Mouse (Mus musculus) midbrain, embryonic 16.5 days (tissue): ENCODE measurements around the gene Chrnb2. TPM values are rescaled to one million over a fixed set of nuclear protein-coding genes. Genes with fewer than 3 reads are reported as not detected.
A peak's percentile ranks its signal among the peaks of the same experiment; 100 is the strongest.
"Not testable (repeated sequence)": the region's sequence is repeated elsewhere in the genome, so short reads cannot be mapped to it uniquely, and the experiment has no call there.

Source experiments
- ATAC-seq: fragments of 200-750 bp; cut with Nextera tagmentation; 2 replicates; pipeline ENCODE4 v1.8.0; 2017; ENCODE audit warnings: moderate TSS enrichment
- H3K27ac ChIP-seq: fragments of 300-500 bp; sonication (generic); 2 replicates; pipeline ENCODE4 v1.5.1; 2014; ENCODE audit warnings: mild to moderate bottlenecking, low read length, mixed read lengths
- H3K27me3 ChIP-seq: fragments of 300-500 bp; sonication (generic); 2 replicates; pipeline ENCODE4 v1.6.1; 2014; ENCODE audit warnings: low read depth, low read length, mixed read lengths; ENCODE audit not compliant: control insufficient read depth, insufficient read depth
- H3K36me3 ChIP-seq: fragments of 300-500 bp; sonication (generic); 2 replicates; pipeline ENCODE4 v1.6.1; 2014; ENCODE audit warnings: mild to moderate bottlenecking, low read length, moderate library complexity, mixed read lengths; ENCODE audit not compliant: control insufficient read depth, insufficient read depth
- H3K4me1 ChIP-seq: fragments of 300-500 bp; sonication (generic); 2 replicates; pipeline ENCODE4 v1.6.1; 2014; ENCODE audit warnings: mild to moderate bottlenecking, low read length, mixed read lengths; ENCODE audit not compliant: control insufficient read depth, insufficient read depth
- H3K4me2 ChIP-seq: fragments of 300-500 bp; sonication (generic); 2 replicates; pipeline ENCODE4 v1.6.1; 2014; ENCODE audit warnings: mild to moderate bottlenecking, low read length, mixed read lengths
- H3K4me3 ChIP-seq: fragments of 300-500 bp; sonication (generic); 2 replicates; pipeline ENCODE4 v1.5.1; 2014; ENCODE audit warnings: low read depth, mild to moderate bottlenecking, low read length, moderate library complexity, mixed read lengths
- H3K9ac ChIP-seq: fragments of 300-500 bp; sonication (generic); 2 replicates; pipeline ENCODE4 v1.6.1; 2014; ENCODE audit warnings: low read depth, low read length, mixed read lengths
- H3K9me3 ChIP-seq: fragments of 300-500 bp; sonication (generic); replicated peaks from 2 replicates; pipeline ENCODE4 v1.6.1; 2014; ENCODE audit warnings: mild to moderate bottlenecking, low read length, mixed read lengths; ENCODE audit not compliant: control insufficient read depth, poor library complexity, severe bottlenecking
- WGBS: fragments of 180-500 bp; shearing (Covaris S2); extraction: QIAGEN DNeasy Blood & Tissue Kit; methylation state at CpG from one replicate; pipeline ENCODE4 v1.1.7; 2014; 5-methylcytosine and 5-hydroxymethylcytosine counted together
- polyA plus RNA-seq: library from polyadenylated mRNA; unstranded; fragments of >200 nt; fragmentation: Nextera tagmentation; extraction: Ambion mirVana; gene quantifications from 2 replicates; pipeline ENCODE4 v1.2.1, GENCODE M21; 2015

Chrnb2 gene
- polyA plus RNA-seq, 1 experiment from 2014 or later: 31.5 TPM

GRCm38 (mm10) chr3:89802876-89803275, 38.4 kb upstream of the Chrnb2 start:
- 66% methylated on average over 14 of the region's 15 CpGs for WGBS
- Histone ChIP-seq H3K4me3 (no peak overlapping the region), H3K9me3 (no peaks in the 10 kb centered on the region; the same call in 1 of the 2 replicates), H3K27me3 (no peaks in the 10 kb centered on the region), H3K4me1 (no peaks in the 10 kb centered on the region), H3K9ac (no peak overlapping the region), H3K27ac (no peak overlapping the region), H3K36me3 (no peaks in the 10 kb centered on the region), H3K4me2 (no peak overlapping the region)
- ATAC-seq: no peak

- 58% methylated on average over 3 of the region's 3 CpGs for WGBS
- no peak overlapping the region for H3K27ac ChIP-seq
- ATAC-seq: no peak
These were observed 37.0 kb upstream of the Chrnb2 start for GRCm38 (mm10) chr3:89801507-89801847.

GRCm38 (mm10) chr3:89800774-89801506, 36.5 kb upstream of the Chrnb2 start:
- no peaks in the 10 kb centered on the region for H3K27me3 ChIP-seq
- H3K4me2 ChIP-seq: no peak overlapping the region
- no peak overlapping the region for H3K4me3 ChIP-seq
- H3K27ac ChIP-seq: no peak overlapping the region
- H3K36me3 ChIP-seq: no peaks in the 10 kb centered on the region
- no peaks in the 10 kb centered on the region for H3K9me3 ChIP-seq
- no peak overlapping the region for H3K9ac ChIP-seq
- no peaks in the 10 kb centered on the region for H3K4me1 ChIP-seq
- WGBS: 73% methylated on average over 5 of the region's 5 CpGs
- no peak for ATAC-seq

More at GRCm38 (mm10) chr3:89801507-89801847, 37.0 kb upstream of the Chrnb2 start:
- no peak overlapping the region for H3K9ac ChIP-seq
- H3K9me3 ChIP-seq: no peaks in the 10 kb centered on the region; the same call in 1 of the 2 replicates
- H3K36me3 ChIP-seq: no peaks in the 10 kb centered on the region
- H3K4me1 ChIP-seq: no peaks in the 10 kb centered on the region
- no peak overlapping the region for H3K4me2 ChIP-seq
- no peak overlapping the region for H3K4me3 ChIP-seq
- H3K27me3 ChIP-seq: no peaks in the 10 kb centered on the region

GRCm38 (mm10) chr3:89800078-89800477, 35.6 kb upstream of the Chrnb2 start:
- not testable (repeated sequence) for H3K4me2 ChIP-seq, H3K27ac ChIP-seq, H3K36me3 ChIP-seq, H3K9ac ChIP-seq, H3K27me3 ChIP-seq, H3K4me3 ChIP-seq, ATAC-seq, H3K4me1 ChIP-seq, H3K9me3 ChIP-seq
- WGBS: 39% methylated on average over 3 of the region's 3 CpGs

- ATAC-seq: no peak
- no peaks in the 10 kb centered on the region for H3K27me3 ChIP-seq
- H3K27ac ChIP-seq: no peak overlapping the region
- WGBS: 5% methylated on average over 13 of the region's 13 CpGs
- H3K4me3 ChIP-seq: no peak overlapping the region
- H3K9ac ChIP-seq: no peak overlapping the region
- H3K36me3 ChIP-seq: no peaks in the 10 kb centered on the region
- no peaks in the 10 kb centered on the region for H3K9me3 ChIP-seq
- no peaks in the 10 kb centered on the region for H3K4me1 ChIP-seq
- peak overlapping the region; percentile 14; the same call in 1 of the 2 replicates for H3K4me2 ChIP-seq
These were observed 35.0 kb upstream of the Chrnb2 start for GRCm38 (mm10) chr3:89799476-89799875.

- Histone ChIP-seq H3K36me3 (no peaks in the 10 kb centered on the region), H3K9ac (no peak overlapping the region), H3K27me3 (no peaks in the 10 kb centered on the region), H3K9me3 (no peaks in the 10 kb centered on the region), H3K4me2 (no peak overlapping the region), H3K4me3 (no peak overlapping the region), H3K27ac (no peak overlapping the region), H3K4me1 (no peaks in the 10 kb centered on the region)
- no peak for ATAC-seq
- 92% methylated on average over 3 of the region's 3 CpGs for WGBS
These were observed 34.1 kb upstream of the Chrnb2 start for GRCm38 (mm10) chr3:89798518-89798917.

- Histone ChIP-seq H3K4me2 (no peak overlapping the region), H3K27ac (no peak overlapping the region), H3K9ac (no peak overlapping the region), H3K4me1 (no peaks in the 10 kb centered on the region), H3K27me3 (no peaks in the 10 kb centered on the region), H3K36me3 (no peaks in the 10 kb centered on the region), H3K9me3 (no peaks in the 10 kb centered on the region), H3K4me3 (no peak overlapping the region)
- 62% methylated on average over 4 of the region's 4 CpGs for WGBS
- ATAC-seq: no peak
These were observed 31.9 kb upstream of the Chrnb2 start for GRCm38 (mm10) chr3:89796358-89796757.

GRCm38 (mm10) chr3:89795746-89796145, 31.3 kb upstream of the Chrnb2 start:
- Histone ChIP-seq H3K4me3 (no peak overlapping the region), H3K9me3 (no peaks in the 10 kb centered on the region), H3K4me1 (no peaks in the 10 kb centered on the region), H3K9ac (no peak overlapping the region), H3K27me3 (no peaks in the 10 kb centered on the region), H3K4me2 (no peak overlapping the region), H3K36me3 (no peaks in the 10 kb centered on the region), H3K27ac (no peak overlapping the region)
- ATAC-seq: no peak
- 76% methylated on average over 5 of the region's 5 CpGs for WGBS

GRCm38 (mm10) chr3:89794616-89795015, 30.2 kb upstream of the Chrnb2 start:
- H3K4me3 ChIP-seq: no peak overlapping the region
- no peaks in the 10 kb centered on the region for H3K27me3 ChIP-seq
- H3K36me3 ChIP-seq: no peaks in the 10 kb centered on the region
- no peaks in the 10 kb centered on the region for H3K4me1 ChIP-seq
- no peak overlapping the region for H3K9ac ChIP-seq
- no peak overlapping the region for H3K27ac ChIP-seq
- no peaks in the 10 kb centered on the region for H3K9me3 ChIP-seq
- ATAC-seq: no peak
- 59% methylated on average over 2 of the region's 2 CpGs for WGBS
- H3K4me2 ChIP-seq: no peak overlapping the region
